Mouse (Mus musculus): ENCODE results near the gene Tssk6. TPM values are rescaled to one million over a fixed set of nuclear protein-coding genes. Genes with fewer than 3 reads are reported as not detected.
"Not testable (repeated sequence)": the region's sequence is repeated elsewhere in the genome, so short reads cannot be mapped to it uniquely, and the experiment has no call there.

Gene Tssk6
- total RNA-seq, 2 experiments from 2014 or later, result not detected

DNA sequence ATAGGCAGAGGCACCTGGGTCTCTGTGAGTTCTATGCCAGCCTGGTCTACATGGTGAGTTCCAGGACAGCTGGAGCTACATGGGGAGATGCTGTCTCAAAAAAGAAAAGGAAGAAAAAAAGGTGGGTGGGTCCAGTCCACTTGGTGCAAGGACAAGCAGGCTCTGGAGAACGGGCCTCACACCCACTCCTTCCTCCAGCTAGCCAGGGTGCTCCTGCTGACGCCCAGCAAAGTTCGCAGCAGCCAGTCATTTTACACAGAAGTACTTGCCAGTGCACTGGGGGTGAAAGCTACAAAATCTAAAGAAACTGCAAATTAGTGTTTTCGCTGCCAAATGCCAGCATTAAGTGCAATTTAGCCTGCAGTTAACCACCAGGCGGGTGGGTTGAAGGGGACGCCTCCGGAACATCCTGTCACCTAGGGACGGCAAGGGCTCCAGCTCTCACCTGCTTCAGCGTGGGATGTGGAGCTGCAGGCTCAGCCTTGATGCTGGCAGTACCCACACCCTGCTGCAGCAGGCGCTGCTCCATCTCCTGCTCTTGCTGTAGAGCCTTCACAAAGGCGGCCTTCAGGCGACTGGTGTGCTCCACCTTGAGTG lies 10.6 kb downstream of the Tssk6 start:
- intact Hi-C loops (cut with DNase I), result no loop called here
- DNase-seq, result no peak

GRCm38 (mm10) chr8:69914526-69914925 lies 12.5 kb downstream of the Tssk6 start:
- DNase-seq, result no peak
- intact Hi-C loops (cut with DNase I), result no loop called here

DNA sequence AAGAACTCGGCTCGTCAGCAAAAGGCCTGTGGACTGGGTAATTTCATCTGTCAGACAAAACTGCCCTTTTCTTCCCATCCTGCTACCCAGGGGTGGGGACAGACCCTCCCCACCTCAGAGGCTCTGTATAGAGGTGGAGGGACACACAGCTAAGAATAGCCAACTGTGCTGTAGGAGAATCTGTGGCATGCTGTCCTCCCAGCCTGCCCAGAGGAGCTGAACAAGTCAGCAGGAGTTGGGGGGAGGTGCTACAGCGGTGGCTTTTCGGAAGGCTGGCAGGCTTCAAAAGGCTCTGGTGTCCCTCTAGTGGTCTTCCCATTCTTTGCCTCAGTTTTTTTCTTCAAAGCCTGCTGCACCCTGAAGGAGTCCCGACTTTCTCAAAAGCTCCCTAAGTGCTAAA lies 13.8 kb downstream of the Tssk6 start:
- intact Hi-C loops (cut with DNase I), result loop anchor here (5.0 kb wide), 2 partner anchors 43 to 207 kb away; partner anchors contain the start of gene Ncan
- DNase-seq, result peak in 1 of 2 experiments; percentile 38

- no peak for DNase-seq
- intact Hi-C loops (cut with DNase I), result loop anchor here (2.0 to 5.0 kb wide), 3 partner anchors 46 to 204 kb away; partner anchors contain the start of gene Ncan
Measured at GRCm38 (mm10) chr8:69918506-69918905, 16.5 kb downstream of the Tssk6 start.

DNA sequence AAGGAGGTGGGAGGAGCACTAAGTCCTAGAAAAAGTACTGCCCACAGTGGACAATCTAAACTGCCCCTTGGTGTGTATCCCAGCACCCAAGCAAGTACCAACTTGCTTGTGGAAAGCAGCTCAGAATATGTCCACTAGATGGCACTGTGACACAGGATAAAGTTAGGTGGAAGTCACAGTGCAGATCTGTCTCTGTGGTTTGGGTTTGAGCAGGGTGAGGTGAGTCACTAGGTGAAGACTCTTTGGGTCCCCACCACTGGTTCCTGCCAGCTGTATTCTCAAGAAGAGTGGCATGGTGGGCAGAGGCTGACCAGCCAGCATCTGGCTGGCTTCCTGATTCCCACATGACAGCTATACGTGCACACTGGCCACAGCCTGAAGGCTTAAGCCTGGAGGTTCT lies 17.0 kb downstream of the Tssk6 start:
- intact Hi-C loops (cut with DNase I), result loop anchor here (1.0 to 5.0 kb wide), 5 partner anchors 47 to 247 kb away; partner anchors contain the start of gene Ncan
- DNase-seq, result peak; percentile 74 to 87

GRCm38 (mm10) chr8:69919876-69920662 lies 18.1 kb downstream of the Tssk6 start:
- intact Hi-C loops (cut with DNase I), result loop anchor here (1.0 to 5.0 kb wide), 5 partner anchors 48 to 246 kb away; partner anchors contain the start of gene Ncan
- peak; percentile 23 to 69 for DNase-seq

- DNase-seq, result no peak
- intact Hi-C loops (cut with DNase I), result no loop called here
Measured at GRCm38 (mm10) chr8:69921141-69921540, 19.2 kb downstream of the Tssk6 start.

- intact Hi-C loops (cut with DNase I), result no loop called here
- DNase-seq, result no peak
Measured at GRCm38 (mm10) chr8:69923986-69924385, 22.0 kb downstream of the Tssk6 start.

DNA sequence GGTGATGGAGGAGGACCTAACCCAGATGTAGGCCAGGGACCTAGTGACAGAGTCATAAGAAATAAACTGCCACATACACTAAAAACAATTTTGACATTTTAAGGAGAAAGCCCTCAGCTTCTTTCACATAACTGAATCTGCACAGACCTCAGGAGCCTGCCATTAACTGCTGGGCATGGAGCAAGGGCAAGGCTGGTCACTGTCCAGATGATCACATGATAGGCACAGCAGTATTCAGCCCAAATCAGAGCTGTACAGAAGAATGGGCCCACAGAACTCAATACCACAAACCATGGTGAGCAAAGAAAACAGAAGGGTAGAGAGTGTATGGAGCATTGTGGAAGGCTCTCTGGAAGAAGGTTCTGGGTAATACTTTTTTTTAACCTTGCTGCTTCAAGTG lies 24.9 kb downstream of the Tssk6 start:
- no peak for DNase-seq
- intact Hi-C loops (cut with DNase I), result no loop called here

- intact Hi-C loops (cut with DNase I), result no loop called here
- DNase-seq, result no peak
Measured at GRCm38 (mm10) chr8:69933811-69934210, 31.8 kb downstream of the Tssk6 start.

DNA sequence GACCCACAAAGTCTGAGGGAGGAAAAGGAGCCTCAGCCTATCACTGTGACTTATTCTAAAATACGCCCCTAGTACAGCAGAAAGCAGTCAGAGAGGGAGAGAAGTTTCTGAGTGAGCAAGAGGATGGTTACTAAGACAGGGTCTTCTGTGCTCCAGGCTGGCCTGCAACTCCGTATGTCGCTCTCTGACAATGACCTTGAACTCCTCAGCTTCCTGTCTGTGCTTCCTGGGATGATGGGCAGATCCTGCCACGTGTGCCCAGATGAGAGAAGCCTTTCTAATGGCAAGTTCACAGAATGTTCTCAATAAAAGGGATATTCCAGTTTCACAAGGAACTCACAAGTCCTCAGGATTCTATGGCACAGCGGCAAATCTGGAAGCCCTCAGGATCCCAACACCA lies 32.6 kb downstream of the Tssk6 start:
- DNase-seq, result no peak
- intact Hi-C loops (cut with DNase I), result no loop called here

DNA sequence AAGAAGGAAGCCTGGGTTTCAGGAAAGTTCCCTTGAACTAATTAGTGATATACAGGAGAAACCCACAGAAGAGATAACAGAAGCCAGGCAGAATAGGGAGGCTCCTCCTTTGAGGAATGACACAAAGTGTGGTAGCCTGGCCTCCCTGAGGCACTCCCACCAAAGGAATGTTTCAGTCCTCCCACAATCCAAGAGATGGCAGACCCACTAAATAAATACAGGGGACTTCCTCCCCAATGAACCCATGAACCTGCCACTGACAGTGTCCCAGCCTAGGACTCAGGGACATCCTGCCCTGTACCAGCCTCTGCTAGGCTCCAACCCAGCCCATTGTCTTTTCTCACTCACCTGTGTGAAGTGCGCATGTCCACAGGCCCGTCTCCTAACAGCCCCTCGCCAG lies 33.4 kb downstream of the Tssk6 start:
- no peak for DNase-seq
- intact Hi-C loops (cut with DNase I), result loop anchor here (5.0 kb wide), 1 partner anchor 37 kb away; no protein-coding TSS in a partner anchor

DNA sequence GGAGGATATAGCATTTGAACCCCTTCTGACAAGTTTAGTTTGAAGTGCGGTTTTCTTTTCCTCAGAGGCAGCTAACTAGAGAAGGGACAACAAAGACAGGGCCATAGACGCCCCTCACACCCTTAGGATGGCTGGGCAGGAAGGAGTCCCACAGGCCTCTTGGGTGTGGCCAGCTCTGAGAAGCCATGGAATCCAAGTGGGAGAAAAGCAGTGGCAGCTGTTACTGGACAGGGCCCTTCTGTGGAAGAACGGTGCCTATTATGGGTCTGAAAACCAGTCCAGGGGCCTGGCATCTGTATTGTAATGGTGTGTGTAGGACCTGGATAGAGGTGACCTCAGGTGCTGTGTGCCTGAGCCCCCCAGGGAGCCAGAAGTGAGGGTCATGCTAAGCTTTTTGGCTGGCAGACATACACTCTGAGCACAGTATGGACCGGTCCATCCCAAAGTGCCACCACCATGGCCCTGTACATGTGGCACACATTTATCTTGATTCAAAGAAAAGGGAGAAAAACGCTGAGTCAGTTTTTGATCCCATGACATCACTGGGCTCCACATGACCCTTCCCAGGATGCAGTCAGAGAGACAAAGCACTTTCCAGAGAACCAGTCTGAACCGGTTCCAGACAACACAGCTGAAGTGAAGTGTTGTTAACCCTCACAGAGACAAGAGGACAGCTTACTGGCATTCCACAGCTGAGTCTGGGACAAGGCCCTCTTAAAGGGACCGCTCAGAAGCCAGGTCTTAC lies 34.2 kb downstream of the Tssk6 start:
- peak; percentile 30 to 75 for DNase-seq
- intact Hi-C loops (cut with DNase I), result loop anchor here (5.0 kb wide), 1 partner anchor 36 kb away; no protein-coding TSS in a partner anchor

GRCm38 (mm10) chr8:69937466-69937865 lies 35.5 kb downstream of the Tssk6 start:
- intact Hi-C loops (cut with DNase I), result loop anchor here (5.0 kb wide), 1 partner anchor 35 kb away; no protein-coding TSS in a partner anchor
- no peak for DNase-seq

- DNase-seq, result no peak
- intact Hi-C loops (cut with DNase I), result loop anchor here (5.0 kb wide), 1 partner anchor 34 kb away; no protein-coding TSS in a partner anchor
Measured at GRCm38 (mm10) chr8:69938245-69938982, 36.4 kb downstream of the Tssk6 start.

DNA sequence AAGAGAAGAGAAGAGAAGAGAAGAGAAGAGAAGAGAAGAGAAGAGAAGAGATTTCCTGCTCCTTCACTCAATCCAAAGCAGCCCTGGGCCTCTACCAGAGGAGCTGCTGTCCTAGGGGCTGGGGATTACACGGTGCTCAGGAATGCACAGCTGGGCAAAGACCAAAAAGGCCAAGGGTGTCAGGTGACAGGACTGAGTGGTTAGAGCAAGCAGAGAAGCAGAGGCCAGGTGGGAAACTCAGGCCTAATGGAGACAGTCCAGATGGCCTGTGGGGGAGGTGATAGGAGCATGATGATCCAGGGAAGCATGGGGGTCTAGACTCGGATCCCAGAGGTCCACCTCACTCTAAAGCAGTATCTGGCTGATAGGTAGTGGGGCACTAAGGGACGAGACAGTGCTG lies 37.6 kb downstream of the Tssk6 start:
- peak in 1 of 2 experiments; percentile 32 for DNase-seq
- intact Hi-C loops (cut with DNase I), result loop anchor here (5.0 kb wide), 1 partner anchor 33 kb away; no protein-coding TSS in a partner anchor

DNA sequence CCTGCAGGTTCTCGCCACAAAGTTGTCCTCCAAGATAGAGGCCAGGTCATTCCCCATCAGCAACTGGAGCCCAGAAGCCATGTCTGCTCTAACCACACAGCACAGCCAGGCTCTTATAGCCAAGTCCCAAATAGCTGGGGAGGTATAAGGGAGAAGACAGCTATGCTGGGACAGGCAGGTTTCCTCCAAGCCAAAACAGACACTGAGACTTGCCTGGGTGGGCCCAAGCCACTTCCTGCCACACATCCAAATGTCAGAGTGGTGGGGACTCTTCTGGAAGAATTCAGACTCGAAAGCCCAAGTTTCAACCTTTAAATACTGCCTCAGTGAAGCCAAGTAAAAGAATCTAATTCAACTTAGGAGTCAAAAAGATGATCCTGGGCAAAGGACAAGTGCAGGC lies 38.4 kb downstream of the Tssk6 start:
- intact Hi-C loops (cut with DNase I), result no loop called here

GRCm38 (mm10) chr8:69942495-69942894 lies 40.5 kb downstream of the Tssk6 start:
- intact Hi-C loops (cut with DNase I); DNase-seq: not testable (repeated sequence)

More for the DNA sequence above, 38.4 kb downstream of the Tssk6 start:
- no peak for DNase-seq

- no peak for DNase-seq
- intact Hi-C loops (cut with DNase I), result no loop called here
Measured at GRCm38 (mm10) chr8:69950300-69950699, 48.3 kb downstream of the Tssk6 start.

All from heart, postnatal 14 days (tissue).